Mouse (Mus musculus): Measurements from ENCODE around the gene Fam131b. TPM values are rescaled to one million over a fixed set of nuclear protein-coding genes. Genes with fewer than 3 reads are reported as not detected.

The Fam131b gene
- polyA plus RNA-seq (2015; fragmentation: Nextera tagmentation; extraction: Ambion mirVana): 7.4 and 8.1 TPM in 2 replicates

GRCm38 (mm10) chr6:42324482-42325267 is at the start of gene Fam131b:
Gene Fam131b (minus strand): TSS chr6:42324643.
- Histone ChIP-seq H3K4me2 (peak within 1 kb of the TSS; percentile 82), H3K27me3 (no peaks in the 10 kb centered on the region), H3K27ac (replicated peaks) (peak within 1 kb of the TSS; percentile 95), H3K4me1 (replicated peaks) (peaks cover 36% of the 10 kb centered on the region), H3K9ac (peak within 1 kb of the TSS; percentile 95), H3K36me3 (peaks cover 14% of the 10 kb centered on the region), H3K4me3 (peak within 1 kb of the TSS; percentile 77), H3K9me3 (no peaks in the 10 kb centered on the region)
- WGBS: under 1% methylated on average over 56 of the region's 68 CpGs
- peak; percentile 92 for ATAC-seq (ENCODE audit: low read depth)

- 42% methylated on average over 7 of the region's 7 CpGs for WGBS
- no peak for ATAC-seq (ENCODE audit: low read depth)
These were observed 49.4 kb upstream of the Fam131b start for GRCm38 (mm10) chr6:42373669-42374430.

GRCm38 (mm10) chr6:42372816-42373547 is 48.5 kb upstream of the Fam131b start, which contains the start of gene Epha1:
Gene Epha1 (minus strand): TSS chr6:42373268.
- Histone ChIP-seq H3K4me3 (peak within 1 kb of the TSS; percentile 50), H3K27ac (replicated peaks) (no peak within 1 kb of the TSS), H3K27me3 (peaks cover 14% of the 10 kb centered on the region), H3K9ac (peak within 1 kb of the TSS; percentile 65), H3K36me3 (no peaks in the 10 kb centered on the region), H3K9me3 (no peaks in the 10 kb centered on the region), H3K4me2 (peak within 1 kb of the TSS; percentile 94), H3K4me1 (replicated peaks) (peaks cover 28% of the 10 kb centered on the region)
- peak; percentile 68 for ATAC-seq (ENCODE audit: low read depth)
- whole genome bisulfite sequencing: under 1% methylated on average over 36 of the region's 36 CpGs

More at GRCm38 (mm10) chr6:42373669-42374430, 49.4 kb upstream of the Fam131b start:
- Histone ChIP-seq H3K4me2 (peak overlapping the region; percentile 94), H3K9ac (peak overlapping the region; percentile 39), H3K27me3 (peaks cover 14% of the 10 kb centered on the region), H3K4me1 (replicated peaks) (peaks cover 28% of the 10 kb centered on the region), H3K9me3 (no peaks in the 10 kb centered on the region), H3K27ac (replicated peaks) (no peak overlapping the region), H3K36me3 (no peaks in the 10 kb centered on the region), H3K4me3 (peak overlapping the region; percentile 50; the same call in 1 of the 2 replicates)

DNA sequence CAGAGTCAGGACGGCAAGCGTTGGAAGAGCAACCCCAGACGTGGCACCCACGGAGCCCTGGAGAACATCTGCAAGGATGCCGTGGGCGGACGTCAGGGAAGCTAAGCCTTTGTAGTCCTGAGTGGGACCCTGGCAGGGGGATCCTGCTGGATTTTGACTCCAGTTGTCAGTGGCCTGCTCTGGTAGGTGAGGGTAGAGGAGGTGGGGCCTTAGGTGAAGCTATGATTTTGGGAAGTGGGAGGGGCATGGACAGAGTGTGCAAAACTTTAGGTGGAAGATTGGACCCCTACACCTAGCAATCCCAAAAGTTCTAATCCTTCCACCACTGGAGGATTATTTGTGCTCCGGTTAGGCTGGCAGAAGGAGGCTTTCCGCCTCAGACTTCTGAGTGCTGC is 48.0 kb upstream of the Fam131b start:
- Histone ChIP-seq H3K36me3 (no peaks in the 10 kb centered on the region), H3K9ac (no peak overlapping the region), H3K9me3 (no peaks in the 10 kb centered on the region), H3K4me1 (replicated peaks) (peaks cover 28% of the 10 kb centered on the region), H3K4me3 (peak overlapping the region; percentile 50; the same call in 1 of the 2 replicates), H3K27ac (replicated peaks) (no peak overlapping the region), H3K27me3 (peaks cover 14% of the 10 kb centered on the region), H3K4me2 (peak overlapping the region; percentile 94)
- peak; percentile 2; the same call in 1 of the 2 replicates for ATAC-seq (ENCODE audit: low read depth)
- WGBS: 17% methylated on average over 9 of the region's 9 CpGs

- 7% methylated on average over 3 of the region's 3 CpGs for WGBS
- H3K27me3 ChIP-seq: peaks cover 14% of the 10 kb centered on the region
- H3K4me3 ChIP-seq: no peak overlapping the region
- ATAC-seq (ENCODE audit: low read depth): peak; percentile 44; the same call in 1 of the 2 replicates
- H3K4me1 ChIP-seq (replicated peaks): peaks cover 28% of the 10 kb centered on the region
- no peak overlapping the region for H3K9ac ChIP-seq
- H3K4me2 ChIP-seq: no peak overlapping the region
- H3K27ac ChIP-seq (replicated peaks): no peak overlapping the region
- H3K9me3 ChIP-seq: no peaks in the 10 kb centered on the region
- H3K36me3 ChIP-seq: no peaks in the 10 kb centered on the region
These were observed 47.6 kb upstream of the Fam131b start for GRCm38 (mm10) chr6:42372001-42372400.

GRCm38 (mm10) chr6:42370630-42371363 is 46.4 kb upstream of the Fam131b start:
- 20% methylated on average over 4 of the region's 4 CpGs for WGBS
- Histone ChIP-seq H3K9me3 (no peaks in the 10 kb centered on the region), H3K27me3 (peaks cover 14% of the 10 kb centered on the region), H3K27ac (replicated peaks) (no peak overlapping the region), H3K4me1 (replicated peaks) (peaks cover 28% of the 10 kb centered on the region), H3K9ac (no peak overlapping the region), H3K36me3 (no peaks in the 10 kb centered on the region), H3K4me3 (no peak overlapping the region), H3K4me2 (no peak overlapping the region)
- no peak for ATAC-seq (ENCODE audit: low read depth)

GRCm38 (mm10) chr6:42369870-42370269 is 45.4 kb upstream of the Fam131b start:
- peaks cover 28% of the 10 kb centered on the region for H3K4me1 ChIP-seq (replicated peaks)
- no peak overlapping the region for H3K4me3 ChIP-seq
- H3K27me3 ChIP-seq: peaks cover 14% of the 10 kb centered on the region
- no peaks in the 10 kb centered on the region for H3K9me3 ChIP-seq
- no peak overlapping the region for H3K27ac ChIP-seq (replicated peaks)
- no peak for ATAC-seq (ENCODE audit: low read depth)
- no peak overlapping the region for H3K9ac ChIP-seq
- no peak overlapping the region for H3K4me2 ChIP-seq
- no peaks in the 10 kb centered on the region for H3K36me3 ChIP-seq
- 3% methylated on average over 3 of the region's 3 CpGs for WGBS

GRCm38 (mm10) chr6:42365215-42365614 is 40.8 kb upstream of the Fam131b start:
- no peak for ATAC-seq (ENCODE audit: low read depth)
- 91% methylated on average over 6 of the region's 6 CpGs for WGBS
- no peak overlapping the region for H3K4me2 ChIP-seq

GRCm38 (mm10) chr6:42364607-42365006 is 40.2 kb upstream of the Fam131b start:
- no peak overlapping the region for H3K27ac ChIP-seq (replicated peaks)
- H3K4me1 ChIP-seq (replicated peaks): no peaks in the 10 kb centered on the region
- no peak for ATAC-seq (ENCODE audit: low read depth)
- peaks cover 15% of the 10 kb centered on the region for H3K36me3 ChIP-seq
- no peak overlapping the region for H3K4me3 ChIP-seq
- H3K4me2 ChIP-seq: no peak overlapping the region
- no peaks in the 10 kb centered on the region for H3K27me3 ChIP-seq
- no peak overlapping the region for H3K9ac ChIP-seq
- no peaks in the 10 kb centered on the region for H3K9me3 ChIP-seq
- WGBS: 97% methylated on average over 15 of the region's 15 CpGs

More at GRCm38 (mm10) chr6:42365215-42365614, 40.8 kb upstream of the Fam131b start:
- Histone ChIP-seq H3K27me3 (no peaks in the 10 kb centered on the region), H3K4me1 (replicated peaks) (no peaks in the 10 kb centered on the region), H3K9ac (no peak overlapping the region), H3K36me3 (peaks cover 9% of the 10 kb centered on the region), H3K4me3 (no peak overlapping the region), H3K27ac (replicated peaks) (no peak overlapping the region), H3K9me3 (no peaks in the 10 kb centered on the region)

- WGBS: 90% methylated on average over 4 of the region's 4 CpGs
These were observed 39.6 kb upstream of the Fam131b start for GRCm38 (mm10) chr6:42364066-42364465.

GRCm38 (mm10) chr6:42362974-42363373 is 38.5 kb upstream of the Fam131b start:
- Histone ChIP-seq H3K4me1 (replicated peaks) (no peaks in the 10 kb centered on the region), H3K27me3 (no peaks in the 10 kb centered on the region), H3K36me3 (peaks cover 31% of the 10 kb centered on the region), H3K27ac (replicated peaks) (no peak overlapping the region), H3K9me3 (no peaks in the 10 kb centered on the region), H3K9ac (no peak overlapping the region), H3K4me2 (no peak overlapping the region), H3K4me3 (no peak overlapping the region)
- whole genome bisulfite sequencing: 63% methylated on average over 3 of the region's 3 CpGs
- ATAC-seq (ENCODE audit: low read depth): no peak

More at GRCm38 (mm10) chr6:42364066-42364465, 39.6 kb upstream of the Fam131b start:
- Histone ChIP-seq H3K4me2 (no peak overlapping the region), H3K4me1 (replicated peaks) (no peaks in the 10 kb centered on the region), H3K27me3 (no peaks in the 10 kb centered on the region), H3K27ac (replicated peaks) (no peak overlapping the region), H3K4me3 (no peak overlapping the region), H3K36me3 (peaks cover 20% of the 10 kb centered on the region), H3K9me3 (no peaks in the 10 kb centered on the region), H3K9ac (no peak overlapping the region)
- ATAC-seq (ENCODE audit: low read depth): no peak

Measured in neural tube, embryonic 13.5 days (tissue).